Mouse (Mus musculus) megakaryocyte, embryonic 14.5 days (primary cell): ENCODE results near the gene Nav3. TPM values are rescaled to one million over a fixed set of nuclear protein-coding genes. Genes with fewer than 3 reads are reported as not detected.

Source experiments
- H3K27me3 ChIP-seq: replicated peaks from 2 replicates; pipeline ENCODE3; 2012; ENCODE audit warnings: inconsistent platforms
- H3K36me3 ChIP-seq: replicated peaks from 2 replicates; pipeline ENCODE3; 2012; ENCODE audit warnings: low read length, inconsistent platforms, mixed read lengths
- H3K4me1 ChIP-seq: 2 replicates; pipeline ENCODE4 v1.6.1; 2012; ENCODE audit warnings: inconsistent platforms
- H3K4me3 ChIP-seq: replicated peaks from 2 replicates; pipeline ENCODE3; 2012; ENCODE audit warnings: moderate library complexity, mild to moderate bottlenecking, inconsistent platforms
- H3K9me3 ChIP-seq: 2 replicates; pipeline ENCODE4 v1.6.1; 2012; ENCODE audit warnings: inconsistent platforms
- FLI1 ChIP-seq: IDR thresholded peaks from 2 replicates; pipeline ENCODE4 v1.6.1; 2012; ENCODE audit warnings: low read length, inconsistent platforms, mixed read lengths
- GATA1 ChIP-seq: IDR thresholded peaks from 3 replicates; pipeline ENCODE4 v1.6.1; 2012; ENCODE audit warnings: mixed read lengths, low read length, inconsistent platforms, borderline replicate concordance
- polyA plus RNA-seq: library from polyadenylated mRNA; stranded (reverse); fragments of >175 nt; gene quantifications from 2 replicates; pipeline ENCODE4 v1.2.3, GENCODE M21; 2012; ENCODE audit warnings: low replicate concordance; ENCODE audit not compliant: insufficient read depth

Gene Nav3
- polyA plus RNA-seq, 1 experiment = not detected

GRCm38 (mm10) chr10:110431078-110431477 is 24.9 kb downstream of the Nav3 start:
- no peaks in the 10 kb centered on the region for H3K36me3 ChIP-seq
- TF ChIP-seq GATA1 = no peak
- no peak for TF ChIP-seq FLI1
- no peaks in the 10 kb centered on the region for H3K27me3 ChIP-seq
- no peaks in the 10 kb centered on the region for H3K4me1 ChIP-seq
- H3K9me3 ChIP-seq = peaks cover 16% of the 10 kb centered on the region
- no peak overlapping the region for H3K4me3 ChIP-seq

GRCm38 (mm10) chr10:110429578-110429977 is 26.4 kb downstream of the Nav3 start:
- no peak for TF ChIP-seq GATA1
- no peaks in the 10 kb centered on the region for H3K4me1 ChIP-seq
- no peaks in the 10 kb centered on the region for H3K36me3 ChIP-seq
- H3K9me3 ChIP-seq = peaks cover 16% of the 10 kb centered on the region
- H3K4me3 ChIP-seq = no peak overlapping the region
- H3K27me3 ChIP-seq = no peaks in the 10 kb centered on the region

GRCm38 (mm10) chr10:110429052-110429451 is 27.0 kb downstream of the Nav3 start:
- Histone ChIP-seq H3K4me1 (no peaks in the 10 kb centered on the region), H3K4me3 (no peak overlapping the region), H3K27me3 (no peaks in the 10 kb centered on the region), H3K9me3 (peaks cover 16% of the 10 kb centered on the region), H3K36me3 (no peaks in the 10 kb centered on the region)
- no peak for TF ChIP-seq GATA1
- TF ChIP-seq FLI1 = no peak

GRCm38 (mm10) chr10:110421533-110421932 is 34.5 kb downstream of the Nav3 start:
- no peak for TF ChIP-seq FLI1
- TF ChIP-seq GATA1 = no peak
- H3K4me3 ChIP-seq = no peak overlapping the region
- H3K9me3 ChIP-seq = 0 out of 2 replicates have a peak, but pooled peaks cover 3% of the 10 kb centered on the region

GRCm38 (mm10) chr10:110417003-110417402 is 39.0 kb downstream of the Nav3 start:
- H3K4me1 ChIP-seq = no peaks in the 10 kb centered on the region
- no peak overlapping the region for H3K4me3 ChIP-seq
- no peak for TF ChIP-seq FLI1
- no peak for TF ChIP-seq GATA1
- H3K36me3 ChIP-seq = no peaks in the 10 kb centered on the region
- H3K27me3 ChIP-seq = no peaks in the 10 kb centered on the region
- H3K9me3 ChIP-seq = peaks cover 5% of the 10 kb centered on the region; the same call in 1 of the 2 replicates

More at GRCm38 (mm10) chr10:110421533-110421932, 34.5 kb downstream of the Nav3 start:
- Histone ChIP-seq H3K27me3 (no peaks in the 10 kb centered on the region), H3K4me1 (no peaks in the 10 kb centered on the region), H3K36me3 (no peaks in the 10 kb centered on the region)

- no peak overlapping the region for H3K4me3 ChIP-seq
- no peak for TF ChIP-seq FLI1
- TF ChIP-seq GATA1 = no peak
- peaks cover 7% of the 10 kb centered on the region; the same call in 1 of the 2 replicates for H3K9me3 ChIP-seq
- no peaks in the 10 kb centered on the region for H3K27me3 ChIP-seq
- H3K4me1 ChIP-seq = no peaks in the 10 kb centered on the region
- H3K36me3 ChIP-seq = no peaks in the 10 kb centered on the region
These were observed 40.4 kb downstream of the Nav3 start for GRCm38 (mm10) chr10:110415624-110416023.

- H3K9me3 ChIP-seq = peaks cover 7% of the 10 kb centered on the region; the same call in 1 of the 2 replicates
- TF ChIP-seq GATA1 = no peak
- no peak for TF ChIP-seq FLI1
- no peaks in the 10 kb centered on the region for H3K36me3 ChIP-seq
- H3K4me3 ChIP-seq = no peak overlapping the region
- H3K27me3 ChIP-seq = no peaks in the 10 kb centered on the region
- no peaks in the 10 kb centered on the region for H3K4me1 ChIP-seq
These were observed 42.6 kb downstream of the Nav3 start for GRCm38 (mm10) chr10:110413281-110413897.

GRCm38 (mm10) chr10:110402950-110403349 is 53.1 kb downstream of the Nav3 start:
- H3K4me3 ChIP-seq = no peak overlapping the region
- H3K27me3 ChIP-seq = no peaks in the 10 kb centered on the region
- no peaks in the 10 kb centered on the region for H3K36me3 ChIP-seq
- H3K4me1 ChIP-seq = no peaks in the 10 kb centered on the region
- no peak for TF ChIP-seq GATA1
- no peak for TF ChIP-seq FLI1
- H3K9me3 ChIP-seq = peaks cover 22% of the 10 kb centered on the region

GRCm38 (mm10) chr10:110400642-110401041 is 55.4 kb downstream of the Nav3 start:
- Histone ChIP-seq H3K4me3 (no peak overlapping the region), H3K27me3 (no peaks in the 10 kb centered on the region), H3K36me3 (no peaks in the 10 kb centered on the region), H3K4me1 (no peaks in the 10 kb centered on the region), H3K9me3 (peaks cover 35% of the 10 kb centered on the region)
- TF ChIP-seq GATA1 (no peak), FLI1 (no peak)

GRCm38 (mm10) chr10:110398643-110399042 is 57.4 kb downstream of the Nav3 start:
- no peaks in the 10 kb centered on the region for H3K36me3 ChIP-seq
- peaks cover 37% of the 10 kb centered on the region for H3K9me3 ChIP-seq
- no peaks in the 10 kb centered on the region for H3K4me1 ChIP-seq

More at GRCm38 (mm10) chr10:110398643-110399042, 57.4 kb downstream of the Nav3 start:
- no peaks in the 10 kb centered on the region for H3K27me3 ChIP-seq
- TF ChIP-seq FLI1 = no peak
- no peak for TF ChIP-seq GATA1
- no peak overlapping the region for H3K4me3 ChIP-seq
